Mouse (Mus musculus): Measurements from ENCODE around the gene Heg1. TPM values are rescaled to one million over a fixed set of nuclear protein-coding genes. Genes with fewer than 3 reads are reported as not detected.

Heg1 gene
- polyA plus RNA-seq, 1 experiment from 2014 or later: 16.1 TPM

DNA sequence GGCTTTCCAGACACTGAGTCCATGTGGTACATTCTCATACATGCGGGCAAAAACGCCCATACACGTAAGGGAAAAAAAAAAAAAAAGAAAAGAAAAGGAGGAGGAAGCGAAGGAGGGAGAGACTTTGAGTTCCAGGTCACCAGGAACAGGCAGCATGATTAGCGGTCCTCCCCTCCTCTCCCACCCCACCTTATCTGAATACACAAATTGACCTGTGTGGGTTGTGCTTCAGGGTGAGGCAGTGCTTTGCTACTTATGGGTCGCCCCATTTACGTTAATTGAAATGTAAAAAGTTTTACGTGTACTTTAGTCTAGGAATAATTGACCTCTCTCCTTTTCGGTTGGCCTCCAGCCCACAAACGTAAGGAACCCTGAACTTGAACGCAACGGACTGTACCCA is 82.1 kb downstream of the Heg1 start:
- H3K4me2 ChIP-seq (ENCODE audit: low read depth, low read length): no peak overlapping the region
- H3K9ac ChIP-seq (ENCODE audit: low read length): no peak overlapping the region
- 70% methylated on average over 12 of the region's 12 CpGs for WGBS
- no peak overlapping the region for H3K4me3 ChIP-seq (replicated peaks; ENCODE audit: low read length)
- no peak overlapping the region for H3K27ac ChIP-seq (ENCODE audit: low read length)
- H3K27me3 ChIP-seq (ENCODE audit: control insufficient read depth, insufficient read depth, low read length): no peaks in the 10 kb centered on the region
- H3K9me3 ChIP-seq (replicated peaks; ENCODE audit: control insufficient read depth, low read length): no peaks in the 10 kb centered on the region
- no peaks in the 10 kb centered on the region for H3K4me1 ChIP-seq (ENCODE audit: control insufficient read depth, insufficient read depth, low read length)
- ATAC-seq (ENCODE audit: insufficient read depth, low FRiP score): no peak
- no peaks in the 10 kb centered on the region; the same call in 1 of the 2 replicates for H3K36me3 ChIP-seq (ENCODE audit: control insufficient read depth, insufficient read depth, low read length)

DNA sequence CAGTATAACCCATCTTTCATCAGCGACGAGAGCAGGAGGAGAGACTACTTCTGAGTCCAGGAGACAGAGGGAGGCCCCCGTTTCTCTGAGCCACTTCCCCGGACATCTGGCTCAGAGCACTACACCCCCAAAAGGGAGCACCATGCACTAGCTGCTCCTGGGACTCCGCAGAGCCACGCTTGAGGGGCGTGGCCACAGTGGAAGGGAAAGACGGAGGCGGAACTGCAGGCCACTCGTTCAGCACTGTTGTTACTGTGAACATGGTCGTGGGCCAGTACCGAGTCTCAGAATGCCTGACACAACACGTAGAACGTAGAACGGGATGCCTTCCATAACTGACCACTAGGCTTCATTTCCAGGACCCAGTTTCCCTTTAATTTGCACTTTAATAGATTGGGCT is 82.6 kb downstream of the Heg1 start:
- no peak overlapping the region for H3K4me2 ChIP-seq (ENCODE audit: low read depth, low read length)
- no peak overlapping the region for H3K27ac ChIP-seq (ENCODE audit: low read length)
- ATAC-seq (ENCODE audit: insufficient read depth, low FRiP score): 0 out of 2 replicates have a peak, but pooled peaks have one; percentile 19
- no peaks in the 10 kb centered on the region; the same call in 1 of the 2 replicates for H3K36me3 ChIP-seq (ENCODE audit: control insufficient read depth, insufficient read depth, low read length)
- H3K9ac ChIP-seq (ENCODE audit: low read length): no peak overlapping the region
- H3K9me3 ChIP-seq (replicated peaks; ENCODE audit: control insufficient read depth, low read length): no peaks in the 10 kb centered on the region
- H3K4me1 ChIP-seq (ENCODE audit: control insufficient read depth, insufficient read depth, low read length): no peaks in the 10 kb centered on the region
- 68% methylated on average over 15 of the region's 15 CpGs for WGBS
- H3K27me3 ChIP-seq (ENCODE audit: control insufficient read depth, insufficient read depth, low read length): no peaks in the 10 kb centered on the region
- no peak overlapping the region for H3K4me3 ChIP-seq (replicated peaks; ENCODE audit: low read length)

DNA sequence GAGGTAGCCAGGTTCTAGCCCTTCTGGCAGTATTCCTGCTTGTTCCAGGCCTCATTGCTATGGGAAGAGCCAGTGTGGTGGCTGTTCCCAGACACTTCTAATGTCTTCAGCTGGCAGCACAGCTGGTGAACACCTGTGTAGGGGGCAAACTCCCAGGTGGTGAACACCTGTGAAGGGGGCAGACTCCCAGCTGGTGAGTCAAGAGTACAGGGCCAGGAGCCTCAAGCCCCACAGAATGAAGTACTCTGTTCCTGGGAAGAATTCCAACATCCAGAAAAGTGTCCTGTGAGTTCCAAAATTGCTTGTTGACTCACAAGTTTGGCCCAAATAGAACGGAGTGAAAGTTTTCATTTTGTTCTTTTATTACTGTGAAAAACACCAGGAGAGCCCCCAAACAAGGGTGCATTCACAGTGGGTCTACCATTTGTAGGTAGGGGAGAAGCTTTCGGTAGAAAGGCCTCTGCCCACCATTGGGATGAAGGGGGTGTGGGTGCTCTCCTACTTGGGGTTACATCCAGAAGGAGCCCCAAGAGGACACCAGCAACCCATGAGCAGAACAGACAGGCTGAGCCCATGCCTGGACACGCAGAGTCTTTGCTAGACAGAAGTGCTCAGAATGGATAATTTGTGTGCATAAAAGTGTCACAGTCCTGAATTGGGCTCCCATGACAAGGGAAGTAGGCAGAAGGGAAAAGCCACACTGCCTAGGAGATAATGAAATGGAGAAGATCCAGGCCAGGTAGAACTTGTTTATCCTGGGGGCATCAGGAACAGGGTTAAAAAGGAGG is 84.5 kb downstream of the Heg1 start:
- no peak overlapping the region for H3K9ac ChIP-seq (ENCODE audit: low read length)
- WGBS: 79% methylated on average over 3 of the region's 3 CpGs
- no peaks in the 10 kb centered on the region for H3K4me1 ChIP-seq (ENCODE audit: control insufficient read depth, insufficient read depth, low read length)
- no peak for ATAC-seq (ENCODE audit: insufficient read depth, low FRiP score)
- no peaks in the 10 kb centered on the region for H3K9me3 ChIP-seq (replicated peaks; ENCODE audit: control insufficient read depth, low read length)
- H3K4me3 ChIP-seq (replicated peaks; ENCODE audit: low read length): no peak overlapping the region
- no peaks in the 10 kb centered on the region; the same call in 1 of the 2 replicates for H3K36me3 ChIP-seq (ENCODE audit: control insufficient read depth, insufficient read depth, low read length)
- no peaks in the 10 kb centered on the region for H3K27me3 ChIP-seq (ENCODE audit: control insufficient read depth, insufficient read depth, low read length)
- H3K4me2 ChIP-seq (ENCODE audit: low read depth, low read length): no peak overlapping the region
- H3K27ac ChIP-seq (ENCODE audit: low read length): peak overlapping the region; percentile 15; the same call in 1 of the 2 replicates

- Histone ChIP-seq H3K4me3 (replicated peaks; ENCODE audit: low read length) (no peak overlapping the region), H3K9ac (ENCODE audit: low read length) (no peak overlapping the region), H3K4me1 (ENCODE audit: control insufficient read depth, insufficient read depth, low read length) (no peaks in the 10 kb centered on the region), H3K36me3 (ENCODE audit: control insufficient read depth, insufficient read depth, low read length) (no peaks in the 10 kb centered on the region; the same call in 1 of the 2 replicates), H3K4me2 (ENCODE audit: low read depth, low read length) (no peak overlapping the region), H3K27me3 (ENCODE audit: control insufficient read depth, insufficient read depth, low read length) (no peaks in the 10 kb centered on the region), H3K27ac (ENCODE audit: low read length) (no peak overlapping the region), H3K9me3 (replicated peaks; ENCODE audit: control insufficient read depth, low read length) (no peaks in the 10 kb centered on the region)
- no peak for ATAC-seq (ENCODE audit: insufficient read depth, low FRiP score)
- 75% methylated on average over 7 of the region's 7 CpGs for WGBS
Measured at GRCm38 (mm10) chr16:33769848-33770247, 85.7 kb downstream of the Heg1 start.

GRCm38 (mm10) chr16:33770778-33771454 is 86.7 kb downstream of the Heg1 start:
- Histone ChIP-seq H3K27ac (ENCODE audit: low read length) (no peak overlapping the region), H3K4me1 (ENCODE audit: control insufficient read depth, insufficient read depth, low read length) (peaks cover 2% of the 10 kb centered on the region; the same call in 1 of the 2 replicates), H3K36me3 (ENCODE audit: control insufficient read depth, insufficient read depth, low read length) (no peaks in the 10 kb centered on the region; the same call in 1 of the 2 replicates), H3K27me3 (ENCODE audit: control insufficient read depth, insufficient read depth, low read length) (no peaks in the 10 kb centered on the region), H3K4me2 (ENCODE audit: low read depth, low read length) (no peak overlapping the region), H3K9me3 (replicated peaks; ENCODE audit: control insufficient read depth, low read length) (no peaks in the 10 kb centered on the region), H3K4me3 (replicated peaks; ENCODE audit: low read length) (no peak overlapping the region), H3K9ac (ENCODE audit: low read length) (no peak overlapping the region)
- no peak for ATAC-seq (ENCODE audit: insufficient read depth, low FRiP score)
- WGBS: 77% methylated on average over 4 of the region's 4 CpGs

GRCm38 (mm10) chr16:33772809-33773208 is 88.6 kb downstream of the Heg1 start:
- no peak overlapping the region for H3K27ac ChIP-seq (ENCODE audit: low read length)
- no peaks in the 10 kb centered on the region for H3K36me3 ChIP-seq (ENCODE audit: control insufficient read depth, insufficient read depth, low read length)
- H3K9ac ChIP-seq (ENCODE audit: low read length): no peak overlapping the region
- WGBS: 74% methylated on average over 5 of the region's 5 CpGs
- H3K4me2 ChIP-seq (ENCODE audit: low read depth, low read length): no peak overlapping the region
- no peaks in the 10 kb centered on the region for H3K27me3 ChIP-seq (ENCODE audit: control insufficient read depth, insufficient read depth, low read length)
- H3K9me3 ChIP-seq (replicated peaks; ENCODE audit: control insufficient read depth, low read length): no peaks in the 10 kb centered on the region
- H3K4me3 ChIP-seq (replicated peaks; ENCODE audit: low read length): no peak overlapping the region
- ATAC-seq (ENCODE audit: insufficient read depth, low FRiP score): 0 out of 2 replicates have a peak, but pooled peaks have one; percentile 43
- H3K4me1 ChIP-seq (ENCODE audit: control insufficient read depth, insufficient read depth, low read length): peaks cover 4% of the 10 kb centered on the region; the same call in 1 of the 2 replicates

GRCm38 (mm10) chr16:33774972-33775371 is 90.8 kb downstream of the Heg1 start:
- Histone ChIP-seq H3K9me3 (replicated peaks; ENCODE audit: control insufficient read depth, low read length) (no peaks in the 10 kb centered on the region), H3K27me3 (ENCODE audit: control insufficient read depth, insufficient read depth, low read length) (no peaks in the 10 kb centered on the region), H3K4me1 (ENCODE audit: control insufficient read depth, insufficient read depth, low read length) (peaks cover 4% of the 10 kb centered on the region; the same call in 1 of the 2 replicates), H3K36me3 (ENCODE audit: control insufficient read depth, insufficient read depth, low read length) (no peaks in the 10 kb centered on the region), H3K27ac (ENCODE audit: low read length) (0 out of 2 replicates have a peak overlapping the region, but pooled peaks have one; percentile 13), H3K4me2 (ENCODE audit: low read depth, low read length) (no peak overlapping the region), H3K4me3 (replicated peaks; ENCODE audit: low read length) (no peak overlapping the region), H3K9ac (ENCODE audit: low read length) (no peak overlapping the region)
- 62% methylated on average over 3 of the region's 3 CpGs for WGBS
- ATAC-seq (ENCODE audit: insufficient read depth, low FRiP score): peak; percentile 28; the same call in 1 of the 2 replicates

GRCm38 (mm10) chr16:33775733-33776335 is 91.7 kb downstream of the Heg1 start:
- H3K27ac ChIP-seq (ENCODE audit: low read length): no peak overlapping the region
- H3K9me3 ChIP-seq (replicated peaks; ENCODE audit: control insufficient read depth, low read length): no peaks in the 10 kb centered on the region
- 79% methylated on average over 1 of the region's 1 CpGs for WGBS
- no peak overlapping the region for H3K4me3 ChIP-seq (replicated peaks; ENCODE audit: low read length)
- ATAC-seq (ENCODE audit: insufficient read depth, low FRiP score): no peak
- H3K36me3 ChIP-seq (ENCODE audit: control insufficient read depth, insufficient read depth, low read length): no peaks in the 10 kb centered on the region
- H3K4me2 ChIP-seq (ENCODE audit: low read depth, low read length): no peak overlapping the region
- no peak overlapping the region for H3K9ac ChIP-seq (ENCODE audit: low read length)
- peaks cover 4% of the 10 kb centered on the region; the same call in 1 of the 2 replicates for H3K4me1 ChIP-seq (ENCODE audit: control insufficient read depth, insufficient read depth, low read length)
- H3K27me3 ChIP-seq (ENCODE audit: control insufficient read depth, insufficient read depth, low read length): no peaks in the 10 kb centered on the region

Measured in stomach, embryonic 16.5 days (tissue).